Mouse (Mus musculus): ENCODE results near the gene Borcs6.
"Not testable (repeated sequence)": the region's sequence is repeated elsewhere in the genome, so short reads cannot be mapped to it uniquely, and the experiment has no call there.

Borcs6 gene

GRCm38 (mm10) chr11:69059357-69059974 is at the start of gene Borcs6:
Gene Borcs6 (plus strand): TSS chr11:69059717.
- DNase-seq = peak; percentile 96 to 98

- no peak for DNase-seq
Measured at GRCm38 (mm10) chr11:69010400-69011323, 48.9 kb upstream of the Borcs6 start.

- not testable (repeated sequence) for DNase-seq
Measured at GRCm38 (mm10) chr11:69011445-69011844, 48.1 kb upstream of the Borcs6 start.

- peak; percentile 93 to 95 for DNase-seq
Measured at GRCm38 (mm10) chr11:69012071-69012601, 47.4 kb upstream of the Borcs6 start.

DNA sequence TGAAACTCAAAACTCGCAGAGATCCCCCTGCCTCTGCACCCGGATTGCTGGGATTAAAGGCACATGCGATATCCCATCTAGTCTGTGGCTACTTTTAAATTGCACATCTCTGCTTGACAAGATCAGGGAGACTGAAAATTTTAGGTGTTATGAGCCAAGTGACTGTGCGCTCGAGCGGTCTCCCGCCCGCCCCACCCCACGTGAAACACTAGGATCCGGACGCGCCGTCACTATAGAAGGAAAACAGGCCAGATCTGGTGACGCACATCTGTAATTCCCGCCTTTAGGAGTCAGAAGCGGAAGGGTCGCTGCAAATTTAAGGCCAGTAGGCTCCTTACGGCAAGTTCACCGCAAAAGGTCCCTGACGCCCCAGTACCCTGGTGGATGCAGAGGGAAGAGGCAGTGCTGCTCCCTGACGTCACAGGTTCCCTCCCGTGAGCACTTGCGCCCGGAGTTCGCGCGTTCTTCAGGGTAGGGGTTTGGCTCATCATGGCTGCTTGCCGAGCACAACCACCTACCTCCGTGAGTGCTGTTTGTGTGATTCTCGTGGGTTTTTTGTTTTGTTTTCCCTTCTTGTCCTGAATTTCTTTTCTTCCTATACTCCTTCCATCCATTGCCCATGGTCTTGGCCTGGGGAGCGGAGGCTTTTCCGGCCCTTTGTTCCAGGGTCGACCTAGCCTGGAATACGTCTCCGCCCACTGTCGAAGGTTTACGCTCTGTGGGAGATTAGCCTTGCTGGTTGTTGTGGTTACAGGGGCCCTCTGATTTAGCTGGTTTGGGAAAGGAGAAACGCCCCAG is 43.7 kb upstream of the Borcs6 start, which contains the start of gene Ctc1:
Ctc1 (plus strand) TSS at position 268 of the 798 bp plus-strand sequence.
- peak; percentile 85 to 88 for DNase-seq

- no peak for DNase-seq
Measured at GRCm38 (mm10) chr11:69016755-69017154, 42.8 kb upstream of the Borcs6 start.

GRCm38 (mm10) chr11:69020691-69021090 is 38.8 kb upstream of the Borcs6 start:
- no peak for DNase-seq

- DNase-seq = no peak
Measured at GRCm38 (mm10) chr11:69026562-69026961, 33.0 kb upstream of the Borcs6 start.

GRCm38 (mm10) chr11:69028805-69029204 is 30.7 kb upstream of the Borcs6 start:
- no peak for DNase-seq

GRCm38 (mm10) chr11:69033552-69033951 is 26.0 kb upstream of the Borcs6 start:
- DNase-seq = no peak

GRCm38 (mm10) chr11:69034585-69034984 is 24.9 kb upstream of the Borcs6 start:
- no peak for DNase-seq

- no peak for DNase-seq
Measured at GRCm38 (mm10) chr11:69035411-69035810, 24.1 kb upstream of the Borcs6 start.

DNA sequence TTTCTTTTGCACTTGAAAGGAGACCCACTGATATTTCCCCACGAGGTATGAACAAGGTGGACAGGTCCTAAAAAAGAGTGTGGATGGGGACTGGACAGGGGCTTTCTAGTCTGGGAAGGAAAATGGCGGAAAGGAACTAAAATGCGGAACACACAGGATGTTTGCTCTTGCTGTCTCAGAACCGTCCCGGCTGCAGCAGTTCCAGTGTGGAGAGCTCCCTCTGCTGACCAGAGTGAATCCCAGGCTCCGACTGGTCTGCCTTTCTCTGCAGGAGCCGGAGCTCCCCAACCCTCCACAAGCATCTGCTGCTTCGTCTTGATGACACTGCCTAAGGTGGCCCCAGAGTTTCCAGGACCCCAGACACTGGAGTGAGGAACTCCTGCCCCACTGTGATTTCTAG is 23.7 kb upstream of the Borcs6 start:
- peak; percentile 91 to 92 for DNase-seq

DNA sequence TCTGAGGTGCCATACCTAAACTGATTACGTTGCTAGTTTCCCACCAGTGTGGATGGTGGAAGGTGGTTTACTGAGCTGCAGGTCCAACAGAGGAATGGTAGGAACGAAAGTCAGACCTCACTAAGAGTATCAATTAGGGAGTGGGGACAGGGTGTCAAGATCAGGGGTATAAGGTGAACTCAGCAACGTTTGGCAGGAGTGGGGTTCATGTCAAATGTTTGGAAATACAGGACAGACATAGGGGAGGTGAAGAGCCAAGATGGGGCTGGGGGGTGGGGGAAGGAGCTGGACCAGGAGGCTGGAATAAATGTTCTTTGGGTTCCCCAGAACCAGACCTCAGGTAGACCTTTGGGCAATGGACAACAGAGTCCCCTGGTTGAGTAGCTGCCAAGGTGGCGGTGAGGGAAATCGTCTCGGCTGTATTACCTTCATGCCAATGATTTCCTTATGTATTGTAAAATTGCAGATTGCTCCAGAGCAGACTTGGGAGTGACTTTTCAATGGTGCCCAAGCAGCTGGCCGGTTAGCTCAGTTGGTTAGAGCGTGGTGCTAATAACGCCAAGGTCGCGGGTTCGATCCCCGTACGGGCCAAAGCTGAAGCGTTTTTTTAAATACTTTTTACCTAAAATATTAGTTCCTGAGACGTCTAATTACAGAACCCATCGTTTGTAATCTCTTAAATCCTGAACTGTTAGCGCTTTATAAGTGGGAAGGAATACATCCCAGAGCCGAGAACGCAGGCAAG is 22.9 kb upstream of the Borcs6 start:
- DNase-seq = peak; percentile 87 to 95

- peak; percentile 83 to 92 for DNase-seq
Measured at GRCm38 (mm10) chr11:69037231-69038061, 22.1 kb upstream of the Borcs6 start.

- DNase-seq = no peak
Measured at GRCm38 (mm10) chr11:69038173-69038572, 21.3 kb upstream of the Borcs6 start.

DNA sequence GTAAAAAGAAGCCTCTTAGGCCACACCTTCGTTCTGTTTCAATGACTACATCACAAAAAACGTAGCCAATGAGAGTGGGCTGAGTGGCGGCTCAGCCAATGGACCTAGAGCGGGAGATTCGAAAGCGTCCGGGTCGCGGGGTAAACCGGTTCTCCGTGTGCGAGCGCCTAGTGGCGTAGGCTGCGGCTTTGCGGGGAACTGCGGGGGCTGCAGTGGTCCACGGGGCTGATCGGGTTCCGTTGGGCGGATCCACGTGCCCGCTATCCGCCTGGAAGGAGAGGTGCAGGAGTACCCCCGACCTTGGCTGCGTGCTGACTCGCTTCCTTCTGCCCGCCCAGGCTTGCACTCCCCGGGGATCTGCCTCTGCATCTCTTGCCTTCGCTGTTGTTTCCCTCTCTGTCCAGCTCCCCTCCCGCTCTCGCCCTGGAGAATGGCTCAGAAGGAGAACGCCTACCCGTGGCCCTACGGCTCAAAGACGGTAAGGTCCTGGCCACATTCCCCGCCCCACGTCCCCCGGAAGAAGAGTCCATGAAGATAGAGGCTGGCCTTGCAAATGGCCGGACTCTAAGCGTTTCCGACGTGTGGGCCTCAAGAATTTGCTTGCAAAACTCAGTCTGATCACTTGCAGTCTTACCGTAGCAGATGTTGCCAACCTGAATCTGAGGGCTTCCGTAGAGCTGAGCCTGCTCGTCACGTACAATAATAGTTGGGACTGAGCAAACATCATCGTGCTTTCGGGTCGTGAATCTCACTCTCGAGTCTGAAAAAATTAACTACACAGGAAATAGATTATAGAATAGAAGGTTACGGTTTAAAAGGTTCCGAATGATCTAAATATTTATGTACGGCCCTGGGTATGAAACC is 13.8 kb upstream of the Borcs6 start, which contains the start of gene Aurkb:
Aurkb (plus strand) TSS at position 117 of the 864 bp plus-strand sequence.
- peak; percentile 71 to 78 for DNase-seq

GRCm38 (mm10) chr11:69046395-69046774 is 13.1 kb upstream of the Borcs6 start:
- DNase-seq = no peak

DNA sequence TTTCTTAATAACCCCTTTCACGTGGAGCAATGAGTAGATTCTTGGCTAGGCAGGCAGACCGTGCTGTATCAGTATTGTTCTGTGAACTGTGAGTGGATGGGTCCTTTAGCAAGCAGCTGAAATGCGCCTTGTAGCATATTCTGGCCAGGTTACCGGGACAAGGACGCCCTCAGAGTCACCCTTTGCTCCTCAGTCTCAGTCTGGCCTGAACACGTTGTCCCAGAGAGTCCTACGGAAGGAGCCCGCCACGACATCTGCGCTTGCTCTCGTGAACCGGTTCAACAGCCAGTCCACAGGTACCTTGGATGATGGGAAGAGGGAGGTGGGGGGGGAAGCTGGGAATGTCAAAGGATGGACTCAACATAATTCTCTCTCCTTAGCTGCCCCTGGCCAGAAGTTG is 11.9 kb upstream of the Borcs6 start:
- DNase-seq = no peak

GRCm38 (mm10) chr11:69048151-69048550 is 11.4 kb upstream of the Borcs6 start:
- DNase-seq = no peak
